Mouse (Mus musculus) MEL (cell line): ENCODE measurements at regions not wholly inside any gene's neighbourhood (a gene's known extent, or its start where the extent isn't known, plus 50 kb on each side); places are given as distances from the start of the nearest gene placed in this dataset.

Experiments
- CTCF ChIP-seq, 3 experiments: IDR thresholded peaks in 2 of 3; conservative IDR thresholded peaks in 1 of 3; 2 replicates each; pipeline ENCODE4 v1.5.1; 2011 to 2012; ENCODE audit warnings: low read length in 3 of 3, low read depth in 2 of 3, mild to moderate bottlenecking in 2 of 3, improper control_type of control experiment in 1 of 3, inconsistent platforms in 1 of 3, mixed read lengths in 1 of 3, moderate library complexity in 1 of 3; ENCODE audit not compliant: control insufficient read depth in 1 of 3, insufficient read depth in 1 of 3, poor library complexity in 1 of 3, severe bottlenecking in 1 of 3
- MAX ChIP-seq: IDR thresholded peaks from 2 replicates; pipeline ENCODE4 v1.6.1; 2011; ENCODE audit warnings: low read length, improper control_type of control experiment
- MYC ChIP-seq: IDR thresholded peaks from 2 replicates; pipeline ENCODE4 v1.6.1; 2011; ENCODE audit warnings: low read depth, mild to moderate bottlenecking, low read length, improper control_type of control experiment, moderate library complexity
- POLR2A ChIP-seq, 2 experiments: IDR thresholded peaks; 2 replicates each; pipeline ENCODE4 v1.6.1; 2011 to 2012; ENCODE audit warnings: low read length in 2 of 2, mild to moderate bottlenecking in 2 of 2, control low read depth in 1 of 2, improper control_type of control experiment in 1 of 2, low read depth in 1 of 2, moderate library complexity in 1 of 2; ENCODE audit not compliant: control insufficient read depth in 1 of 2, insufficient read depth in 1 of 2, poor library complexity in 1 of 2
- SMC3 ChIP-seq: IDR thresholded peaks from 2 replicates; pipeline ENCODE4 v1.6.1; 2011; ENCODE audit warnings: low read depth, low read length, improper control_type of control experiment
- TAL1 ChIP-seq: IDR thresholded peaks from 2 replicates; pipeline ENCODE4 v1.6.1; 2012; ENCODE audit warnings: mild to moderate bottlenecking, inconsistent platforms, low read length, moderate library complexity, mixed read lengths
- UBTF ChIP-seq: IDR thresholded peaks from 2 replicates; pipeline ENCODE4 v1.6.1; 2012; ENCODE audit warnings: low read depth, mild to moderate bottlenecking, inconsistent platforms, low read length, improper control_type of control experiment, moderate library complexity, borderline replicate concordance; ENCODE audit not compliant: insufficient read depth
- USF1 ChIP-seq: IDR thresholded peaks from 2 replicates; pipeline ENCODE4 v1.6.1; 2014; ENCODE audit warnings: low read depth, mild to moderate bottlenecking, inconsistent platforms, low read length, improper control_type of control experiment, moderate library complexity
- USF2 ChIP-seq, 2 experiments: IDR thresholded peaks; 2 replicates each; pipeline ENCODE4 v1.6.1; 2011 to 2012; ENCODE audit warnings: improper control_type of control experiment in 2 of 2, low read length in 2 of 2, borderline replicate concordance in 1 of 2, inconsistent platforms in 1 of 2, low read depth in 1 of 2, mild to moderate bottlenecking in 1 of 2; ENCODE audit not compliant: insufficient read depth in 1 of 2
- ZKSCAN1 ChIP-seq: IDR thresholded peaks from 2 replicates; pipeline ENCODE4 v1.6.1; 2012; ENCODE audit warnings: low read depth, mild to moderate bottlenecking, inconsistent platforms, low read length, improper control_type of control experiment, moderate library complexity

DNA sequence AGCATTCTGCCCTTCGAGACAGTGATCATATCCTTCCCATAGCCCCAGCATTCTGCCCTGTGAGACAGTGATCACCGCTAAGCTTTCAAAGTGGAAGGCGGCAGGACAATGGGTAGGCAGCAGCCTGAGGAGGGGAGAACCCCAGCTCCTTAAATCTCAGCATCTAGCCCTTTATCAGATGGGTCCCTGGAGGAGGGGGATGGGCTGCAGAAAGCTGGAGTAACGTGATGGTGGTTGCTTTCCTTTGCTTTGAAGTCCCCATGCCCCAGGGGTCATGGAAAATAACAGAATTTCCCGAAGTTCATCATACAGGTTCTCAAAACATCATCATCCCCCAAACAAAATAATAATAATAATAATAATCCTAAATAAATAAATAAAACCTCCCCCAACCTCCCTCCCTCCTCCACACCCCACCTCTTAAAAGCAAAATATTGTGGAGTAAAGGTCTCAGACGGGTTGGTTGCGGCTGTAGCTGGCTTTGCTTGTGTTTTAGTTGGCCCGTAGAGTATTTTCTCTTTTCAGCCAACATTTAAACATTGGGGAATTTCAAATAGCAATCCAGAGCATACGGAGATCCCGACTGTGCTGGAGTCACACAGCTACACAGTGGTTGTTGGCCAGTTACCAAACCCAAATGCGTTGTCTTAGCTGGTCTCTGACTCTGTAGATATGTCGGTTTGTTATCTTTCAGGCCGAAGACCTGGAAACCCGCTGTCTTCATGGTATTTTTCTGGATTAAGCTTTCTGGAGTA, 73.0 kb upstream of the Fam174b start:
- TF ChIP-seq CTCF (IDR thresholded peaks at IDR 0.05 in 2 of 3, conservative IDR thresholded peaks at IDR 0.05 in 1 of 3; ENCODE audit: control insufficient read depth in 1 of 3, insufficient read depth in 1 of 3, low read depth in 2 of 3, low read length in 3 of 3, poor library complexity in 1 of 3, severe bottlenecking in 1 of 3) (no peak), MYC (no peak), ZKSCAN1 (no peak), MAX (no peak), USF2 (IDR thresholded peaks at IDR 0.05; ENCODE audit: borderline replicate concordance in 1 of 2, insufficient read depth in 1 of 2, low read depth in 1 of 2, low read length in 2 of 2) (no peak), UBTF (no peak), SMC3 (no peak), POLR2A (IDR thresholded peaks at IDR 0.05; ENCODE audit: control insufficient read depth in 1 of 2, insufficient read depth in 1 of 2, low read depth in 1 of 2, low read length in 2 of 2, poor library complexity in 1 of 2) (no peak), TAL1 (no peak), USF1 (no peak)
